Mouse (Mus musculus) adrenal gland, postnatal 4 days (tissue): ENCODE measurements at regions not wholly inside any gene's neighbourhood (a gene's known extent, or its start where the extent isn't known, plus 50 kb on each side); places are given as distances from the start of the nearest gene placed in this dataset.

Experiments
- DNase-seq, 2 experiments: peaks; one replicate each; pipeline ENCODE4 v3.0.0; 2021 to 2022; ENCODE audit warnings: low spot score in 2 of 2, mixed read lengths in 2 of 2

DNA sequence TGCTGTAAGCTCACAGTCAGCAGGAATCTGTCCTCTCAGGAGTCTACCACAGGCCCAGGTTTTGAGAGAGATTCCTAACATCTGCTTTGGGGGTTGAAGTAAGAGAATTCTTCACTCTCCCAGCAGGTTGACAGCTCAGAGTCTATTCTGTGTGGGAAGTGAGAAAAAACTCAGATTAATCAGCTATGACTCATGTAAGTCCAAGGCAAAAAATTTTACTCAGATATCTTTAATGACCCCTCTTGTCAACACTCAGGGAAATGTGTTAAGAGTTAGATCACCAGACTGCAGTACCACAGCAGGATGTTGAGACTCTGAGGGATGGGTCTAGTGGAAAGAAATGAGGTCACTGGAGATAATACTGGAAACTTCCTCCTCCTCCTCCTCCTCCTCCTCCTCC, 688.4 kb downstream of the Hs3st4 start:
- no peak for DNase-seq

GRCm38 (mm10) chr7:124676854-124677515, 694.3 kb downstream of the Hs3st4 start:
- DNase-seq, result no peak

- DNase-seq, result no peak
Observed at GRCm38 (mm10) chr7:124680561-124680960, 697.9 kb downstream of the Hs3st4 start.

- DNase-seq, result no peak
Observed at GRCm38 (mm10) chr7:124681212-124681611, 698.5 kb downstream of the Hs3st4 start.

DNA sequence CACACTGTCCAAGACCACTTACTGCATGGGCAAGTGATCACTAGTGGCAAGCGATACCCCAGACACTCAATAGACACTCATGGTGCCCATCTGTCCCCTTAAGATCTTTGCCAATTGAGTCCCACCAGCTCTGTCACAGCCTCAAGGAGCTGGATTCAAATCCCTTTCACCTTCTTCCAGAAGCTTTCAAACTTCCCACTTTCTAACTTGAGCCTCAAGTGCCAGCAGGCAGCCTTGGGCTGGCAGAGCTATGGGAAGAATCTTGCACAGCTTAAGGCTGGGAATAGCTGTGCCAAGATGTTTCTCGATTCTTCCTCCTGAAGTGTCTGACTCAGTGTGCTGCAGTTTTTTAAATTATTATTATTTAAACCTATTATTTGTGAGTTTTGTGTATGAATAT, 699.2 kb downstream of the Hs3st4 start:
- DNase-seq, result no peak

GRCm38 (mm10) chr7:124685424-124685823, 702.8 kb downstream of the Hs3st4 start:
- DNase-seq, result no peak

GRCm38 (mm10) chr7:124704163-124704824, 721.6 kb downstream of the Hs3st4 start:
- no peak for DNase-seq

- DNase-seq, result no peak
Observed at GRCm38 (mm10) chr7:124707143-124707542, 724.5 kb downstream of the Hs3st4 start.

DNA sequence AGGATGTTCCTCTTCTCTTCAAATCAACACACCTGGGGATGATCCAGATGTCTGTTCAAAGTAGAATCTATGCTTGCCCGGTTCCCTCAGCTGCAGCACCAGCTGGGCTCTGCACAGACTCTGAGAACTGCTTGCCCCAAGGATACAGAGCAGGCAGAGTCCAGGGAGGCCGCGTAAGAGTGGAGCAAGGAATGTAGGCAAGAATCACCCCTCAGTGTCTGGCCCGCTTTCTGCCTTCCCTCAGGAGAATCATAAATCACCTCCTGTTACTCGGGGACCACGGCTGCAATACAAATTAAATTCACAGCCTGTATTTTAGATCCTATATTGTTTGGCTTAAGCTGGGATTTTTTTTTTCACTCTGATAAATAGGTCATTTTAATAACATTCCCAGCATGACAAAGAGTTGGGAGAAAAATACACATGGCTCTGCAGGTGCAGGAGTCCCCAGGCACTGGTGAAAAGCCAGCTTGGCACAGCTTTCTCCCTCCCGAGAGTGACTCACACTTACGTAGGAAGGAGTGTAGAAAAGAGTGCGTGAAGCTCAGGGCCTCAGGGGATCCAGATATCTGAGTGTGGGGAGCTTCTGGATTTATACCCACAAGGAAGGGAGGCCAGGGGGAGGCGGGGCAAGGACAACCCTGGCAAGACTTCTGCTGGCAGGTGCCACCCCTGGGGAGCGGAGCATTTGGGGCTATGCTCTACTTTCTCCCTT, 726.3 kb downstream of the Hs3st4 start:
- no peak for DNase-seq

- DNase-seq, result no peak
Observed at GRCm38 (mm10) chr7:124720927-124721326, 723.5 kb upstream of the Kdm8 start.

- no peak for DNase-seq
Observed at GRCm38 (mm10) chr7:124742086-124742485, 702.4 kb upstream of the Kdm8 start.

DNA sequence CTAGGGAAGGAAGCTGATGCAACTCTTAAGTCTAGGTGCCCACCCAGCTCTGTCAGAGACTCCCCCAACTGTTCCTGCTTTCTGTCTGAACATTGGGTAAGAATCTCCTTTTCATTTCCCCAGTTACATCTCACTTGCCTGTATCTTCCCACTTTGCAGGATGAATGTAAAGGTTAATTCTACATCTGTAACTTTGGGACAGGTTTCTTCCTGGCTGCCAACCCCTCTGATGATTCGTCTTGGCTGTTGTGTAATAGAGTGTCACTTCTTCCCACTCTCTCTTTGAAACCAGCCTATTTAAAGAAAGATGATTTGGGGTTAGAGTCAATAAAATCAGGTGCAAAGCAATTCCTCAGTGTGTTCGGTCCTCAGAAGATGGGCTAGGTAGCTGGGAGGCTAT, 698.2 kb upstream of the Kdm8 start:
- no peak for DNase-seq

GRCm38 (mm10) chr7:124748396-124748795, 696.1 kb upstream of the Kdm8 start:
- DNase-seq, result no peak

- DNase-seq, result no peak
Observed at GRCm38 (mm10) chr7:124759084-124759483, 685.4 kb upstream of the Kdm8 start.

DNA sequence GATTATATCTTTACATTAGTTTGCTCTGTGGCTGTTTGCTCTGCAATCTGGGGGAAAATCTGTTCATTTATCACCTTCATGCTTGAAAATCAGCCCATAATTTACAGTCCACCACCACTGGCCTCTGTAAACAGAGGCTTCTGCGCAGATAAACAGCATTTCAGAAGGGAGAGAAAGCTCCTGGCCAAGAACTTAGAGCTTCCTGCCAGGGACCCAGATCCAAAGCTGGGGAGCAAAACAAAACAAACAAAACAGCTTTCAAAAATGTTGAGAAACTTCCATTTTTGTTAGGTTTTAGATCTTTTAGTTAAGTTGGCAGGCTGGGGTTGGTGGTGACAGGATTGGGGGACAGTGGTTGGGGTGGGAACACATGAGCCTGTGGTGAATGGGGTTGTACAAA, 666.7 kb upstream of the Kdm8 start:
- no peak for DNase-seq

DNA sequence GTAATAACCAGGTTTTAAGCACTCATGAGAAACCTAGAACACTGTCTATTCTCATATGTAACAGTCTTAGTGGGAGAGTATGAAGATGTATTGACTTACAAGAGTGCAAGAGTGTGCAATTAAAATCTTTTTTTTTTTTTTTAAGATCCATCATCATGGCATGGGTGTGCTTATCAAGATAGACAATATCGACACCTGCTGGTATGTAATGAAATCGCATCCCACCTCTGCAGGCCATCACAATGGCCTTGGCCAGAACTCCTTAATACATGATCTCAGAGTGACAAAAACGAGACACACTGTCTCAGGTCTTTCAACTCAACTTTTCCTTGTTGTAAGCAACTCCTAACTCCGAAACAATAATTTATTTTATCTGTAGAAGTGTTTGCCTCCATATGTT, 661.7 kb upstream of the Kdm8 start:
- no peak for DNase-seq

- no peak for DNase-seq
Observed at GRCm38 (mm10) chr7:124784995-124785394, 659.5 kb upstream of the Kdm8 start.

DNA sequence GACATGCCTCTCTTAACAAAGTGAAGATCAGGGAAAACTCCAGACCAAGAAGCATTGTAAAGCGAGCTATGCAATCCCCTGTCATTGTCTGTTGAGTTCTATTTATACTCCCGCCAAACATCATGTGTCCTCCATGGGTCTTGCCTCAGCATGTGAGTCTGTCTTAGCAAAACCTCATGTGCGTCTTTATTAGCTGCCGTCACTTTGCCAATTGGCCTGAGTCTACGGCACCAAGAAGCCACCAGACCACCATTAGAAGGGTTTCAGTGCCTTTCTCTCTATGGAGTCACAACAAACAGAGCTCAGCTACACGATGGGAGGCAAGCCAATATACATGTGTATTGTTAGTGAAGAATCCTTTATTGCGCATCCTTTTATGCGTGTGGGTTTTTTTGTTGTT, 658.6 kb upstream of the Kdm8 start:
- no peak for DNase-seq

GRCm38 (mm10) chr7:124788781-124789180, 655.7 kb upstream of the Kdm8 start:
- DNase-seq, result no peak

GRCm38 (mm10) chr7:124803101-124803500, 641.4 kb upstream of the Kdm8 start:
- DNase-seq, result no peak

DNA sequence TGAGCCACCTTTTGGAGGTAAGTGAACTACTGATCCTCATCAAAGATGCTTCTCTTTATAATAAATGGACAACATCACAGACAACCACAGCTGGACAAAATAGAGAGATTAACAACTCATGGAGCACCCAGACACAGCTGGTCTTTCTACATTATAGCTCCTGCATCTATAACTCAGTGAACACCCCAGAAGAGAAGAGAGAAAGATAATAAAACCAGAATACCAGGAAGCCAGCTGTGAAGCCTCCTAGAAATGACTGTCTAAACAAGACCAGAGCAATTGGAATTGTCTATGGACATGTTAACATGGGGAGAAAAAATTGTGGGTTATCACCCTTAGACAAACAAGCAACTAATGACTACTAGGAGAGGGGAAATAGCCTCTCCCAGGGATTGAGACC, 609.8 kb upstream of the Kdm8 start:
- DNase-seq, result no peak

- DNase-seq, result no peak
Observed at GRCm38 (mm10) chr7:124836531-124836930, 607.9 kb upstream of the Kdm8 start.

DNA sequence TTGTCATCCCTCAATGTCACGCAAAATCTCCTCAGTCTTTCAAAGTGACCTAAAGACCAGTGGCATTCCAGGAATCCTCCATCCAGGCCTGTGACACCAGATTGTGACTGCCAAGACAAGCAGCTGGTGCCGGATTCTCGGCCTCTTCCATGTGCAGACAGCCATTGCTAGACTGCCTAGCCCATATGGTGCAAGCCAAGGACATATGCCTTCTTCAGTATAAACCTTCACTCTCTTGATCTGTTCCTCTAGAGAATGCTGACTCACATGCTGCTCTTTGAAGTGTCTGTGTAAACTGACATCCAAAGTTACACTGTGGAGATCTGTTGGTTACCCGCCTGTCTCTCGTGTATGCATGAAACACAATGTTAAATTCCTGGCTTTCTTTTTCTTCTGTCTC, 589.4 kb upstream of the Kdm8 start:
- no peak for DNase-seq
